Mouse (Mus musculus) MEL (cell line): Measurements from ENCODE around the gene Zfand3. TPM values are rescaled to one million over a fixed set of nuclear protein-coding genes. Genes with fewer than 3 reads are reported as not detected.

Source experiments
- DNase-seq: peaks from one replicate; pipeline ENCODE4 v3.0.0; 2011; ENCODE audit warnings: low read depth, low spot score
- H3K27ac ChIP-seq: 2 replicates; pipeline ENCODE4 v1.5.1; 2012; ENCODE audit warnings: low read depth, mild to moderate bottlenecking, control low read depth, low read length, moderate library complexity; ENCODE audit not compliant: control insufficient read depth
- H3K27me3 ChIP-seq, 2 experiments: fragments of 150-350 bp in 1 of 2; sonication (generic) in 1 of 2; 2 replicates each; pipeline ENCODE4 v1.6.1; 2012; ENCODE audit warnings: low read length in 2 of 2, mild to moderate bottlenecking in 2 of 2, improper control_type of control experiment in 1 of 2, moderate library complexity in 1 of 2; ENCODE audit not compliant: insufficient read depth in 2 of 2, control insufficient read depth in 1 of 2
- H3K36me3 ChIP-seq, 2 experiments: 2 replicates each; pipeline ENCODE4 v1.6.1; 2012 to 2014; ENCODE audit warnings: low read length in 2 of 2, improper control_type of control experiment in 1 of 2, inconsistent platforms in 1 of 2, mild to moderate bottlenecking in 1 of 2; ENCODE audit not compliant: insufficient read depth in 2 of 2, control insufficient read depth in 1 of 2
- H3K4me1 ChIP-seq, 2 experiments: fragments of 150-350 bp in 1 of 2; sonication (generic) in 1 of 2; 2 replicates each; pipeline ENCODE4 v1.6.1; 2012; ENCODE audit warnings: low read length in 2 of 2, improper control_type of control experiment in 1 of 2, mild to moderate bottlenecking in 1 of 2; ENCODE audit not compliant: insufficient read depth in 2 of 2, control insufficient read depth in 1 of 2
- H3K4me3 ChIP-seq, 2 experiments: fragments of 150-350 bp in 1 of 2; sonication (generic) in 1 of 2; 2 replicates each; pipeline ENCODE4 v1.5.1; 2012; ENCODE audit warnings: low read depth in 2 of 2, low read length in 2 of 2, mild to moderate bottlenecking in 2 of 2, moderate library complexity in 2 of 2, control low read depth in 1 of 2, improper control_type of control experiment in 1 of 2; ENCODE audit not compliant: control insufficient read depth in 1 of 2, insufficient read depth in 1 of 2
- H3K79me2 ChIP-seq: 2 replicates; pipeline ENCODE4 v1.6.1; 2012; ENCODE audit warnings: mild to moderate bottlenecking, low read length, moderate library complexity; ENCODE audit not compliant: control insufficient read depth, poor library complexity, insufficient read depth
- H3K9ac ChIP-seq: 2 replicates; pipeline ENCODE4 v1.6.1; 2012; ENCODE audit warnings: low read depth, mild to moderate bottlenecking, control low read depth, low read length, moderate library complexity; ENCODE audit not compliant: control insufficient read depth, poor library complexity, severe bottlenecking
- H3K9me3 ChIP-seq: fragments of 150-350 bp; sonication (generic); replicated peaks from 2 replicates; pipeline ENCODE4 v1.6.1; 2012; ENCODE audit warnings: mild to moderate bottlenecking, low read length, improper control_type of control experiment, moderate library complexity; ENCODE audit not compliant: insufficient read depth
- BHLHE40 ChIP-seq: IDR thresholded peaks from 2 replicates; pipeline ENCODE4 v1.6.1; 2012; ENCODE audit warnings: low read depth, mild to moderate bottlenecking, inconsistent platforms, low read length, improper control_type of control experiment, borderline replicate concordance
- CHD1 ChIP-seq: IDR thresholded peaks from 2 replicates; pipeline ENCODE4 v1.6.1; 2012; ENCODE audit warnings: low read depth, mild to moderate bottlenecking, inconsistent platforms, low read length, improper control_type of control experiment
- CHD2 ChIP-seq: IDR thresholded peaks from 2 replicates; pipeline ENCODE4 v1.6.1; 2011; ENCODE audit warnings: low read length, improper control_type of control experiment
- E2F4 ChIP-seq: IDR thresholded peaks from 2 replicates; pipeline ENCODE4 v1.6.1; 2011; ENCODE audit warnings: low read depth, low read length, improper control_type of control experiment, borderline replicate concordance
- ELF1 ChIP-seq: IDR thresholded peaks from 2 replicates; pipeline ENCODE4 v1.6.1; 2014; ENCODE audit warnings: low read depth, mild to moderate bottlenecking, inconsistent platforms, low read length, improper control_type of control experiment, moderate library complexity
- EP300 ChIP-seq, 2 experiments: IDR thresholded peaks; 2 replicates each; pipeline ENCODE4 v1.6.1; 2011; ENCODE audit warnings: improper control_type of control experiment in 2 of 2, low read length in 2 of 2, low read depth in 1 of 2, mild to moderate bottlenecking in 1 of 2
- ETS1 ChIP-seq: IDR thresholded peaks from 2 replicates; pipeline ENCODE4 v1.6.1; 2012; ENCODE audit warnings: low read depth, mild to moderate bottlenecking, inconsistent platforms, low read length, improper control_type of control experiment, moderate library complexity
- GABPA ChIP-seq: IDR thresholded peaks from 2 replicates; pipeline ENCODE4 v1.6.1; 2012; ENCODE audit warnings: low read depth, mild to moderate bottlenecking, inconsistent platforms, low read length, improper control_type of control experiment, moderate library complexity
- HCFC1 ChIP-seq: IDR thresholded peaks from 2 replicates; pipeline ENCODE4 v1.6.1; 2012; ENCODE audit warnings: low read depth, mild to moderate bottlenecking, inconsistent platforms, low read length, improper control_type of control experiment, moderate library complexity
- JUND ChIP-seq: IDR thresholded peaks from 2 replicates; pipeline ENCODE4 v1.6.1; 2011; ENCODE audit warnings: low read depth, mild to moderate bottlenecking, improper control_type of control experiment, low read length
- MAFK ChIP-seq: IDR thresholded peaks from 2 replicates; pipeline ENCODE4 v1.6.1; 2011; ENCODE audit warnings: low read depth, mild to moderate bottlenecking, low read length, improper control_type of control experiment, borderline replicate concordance
- MAX ChIP-seq: IDR thresholded peaks from 2 replicates; pipeline ENCODE4 v1.6.1; 2011; ENCODE audit warnings: low read length, improper control_type of control experiment
- MAZ ChIP-seq: IDR thresholded peaks from 2 replicates; pipeline ENCODE4 v1.6.1; 2012; ENCODE audit warnings: low read depth, mild to moderate bottlenecking, inconsistent platforms, low read length, improper control_type of control experiment
- MEF2A ChIP-seq: IDR thresholded peaks from 2 replicates; pipeline ENCODE4 v1.6.1; 2014; ENCODE audit warnings: low read depth, mild to moderate bottlenecking, inconsistent platforms, low read length, improper control_type of control experiment; ENCODE audit not compliant: poor library complexity, insufficient replicate concordance, severe bottlenecking; ENCODE audit errors: extremely low read depth
- MXI1 ChIP-seq: IDR thresholded peaks from 2 replicates; pipeline ENCODE4 v1.6.1; 2011; ENCODE audit warnings: mild to moderate bottlenecking, low read depth, low read length, improper control_type of control experiment
- NRF1 ChIP-seq: IDR thresholded peaks from 2 replicates; pipeline ENCODE4 v1.6.1; 2014; ENCODE audit warnings: low read depth, mild to moderate bottlenecking, inconsistent platforms, low read length, improper control_type of control experiment, moderate library complexity; ENCODE audit not compliant: poor library complexity, insufficient read depth, severe bottlenecking
- POLR2AphosphoS2 ChIP-seq: IDR thresholded peaks from 2 replicates; pipeline ENCODE4 v1.6.1; 2011; ENCODE audit warnings: low read length, improper control_type of control experiment
- SIN3A ChIP-seq: IDR thresholded peaks from 2 replicates; pipeline ENCODE4 v1.6.1; 2012; ENCODE audit warnings: low read length, improper control_type of control experiment, inconsistent platforms
- TAL1 ChIP-seq: IDR thresholded peaks from 2 replicates; pipeline ENCODE4 v1.6.1; 2012; ENCODE audit warnings: mild to moderate bottlenecking, inconsistent platforms, low read length, moderate library complexity, mixed read lengths
- UBTF ChIP-seq: IDR thresholded peaks from 2 replicates; pipeline ENCODE4 v1.6.1; 2012; ENCODE audit warnings: low read depth, mild to moderate bottlenecking, inconsistent platforms, low read length, improper control_type of control experiment, moderate library complexity, borderline replicate concordance; ENCODE audit not compliant: insufficient read depth
- USF1 ChIP-seq: IDR thresholded peaks from 2 replicates; pipeline ENCODE4 v1.6.1; 2014; ENCODE audit warnings: low read depth, mild to moderate bottlenecking, inconsistent platforms, low read length, improper control_type of control experiment, moderate library complexity
- ZMIZ1 ChIP-seq: IDR thresholded peaks from 2 replicates; pipeline ENCODE4 v1.6.1; 2012; ENCODE audit warnings: low read depth, mild to moderate bottlenecking, inconsistent platforms, low read length, improper control_type of control experiment, moderate library complexity
- ZNF384 ChIP-seq: IDR thresholded peaks from 2 replicates; pipeline ENCODE4 v1.6.1; 2012; ENCODE audit warnings: low read depth, mild to moderate bottlenecking, inconsistent platforms, low read length, improper control_type of control experiment
- polyA plus RNA-seq, 2 experiments: library from polyadenylated mRNA; stranded (reverse) in 1 of 2; unstranded in 1 of 2; fragments of >175 nt in 1 of 2; fragments of >200 nt in 1 of 2; gene quantifications; 2 replicates each; pipeline versions ENCODE4 v1.2.1 to v1.2.4; 2012; ENCODE audit warnings: low replicate concordance in 2 of 2, low read depth in 1 of 2; ENCODE audit not compliant: insufficient read length in 2 of 2, insufficient read depth in 1 of 2, missing spikeins in 1 of 2
- total RNA-seq: library from RNA; depleted of rRNA; stranded (reverse); fragments of 300-350 nt; gene quantifications from 2 replicates; pipeline ENCODE4 v1.2.3, GENCODE M21; 2012

The Zfand3 gene
- total and polyA plus RNA-seq, 3 experiments, result 28.3 to 48.8 TPM; not detected in 1

- Histone ChIP-seq H3K79me2 (no peaks in the 10 kb centered on the region; the same call in 1 of the 2 replicates), H3K27me3 (no peaks in the 10 kb centered on the region), H3K9ac (no peak overlapping the region), H3K9me3 (no peaks in the 10 kb centered on the region), H3K4me1 (peaks cover 0 to 2% of the 10 kb centered on the region in 2 experiments; a peak in 2 of 4 replicates), H3K27ac (no peak overlapping the region), H3K36me3 (no peaks in the 10 kb centered on the region; a peak in 1 of 4 replicates), H3K4me3 (no peak overlapping the region)
- DNase-seq, result no peak
- TF ChIP-seq ZNF384, result no peak
- TF ChIP-seq ZMIZ1, result no peak
- no peak for TF ChIP-seq UBTF
- no peak for TF ChIP-seq MXI1
- no peak for TF ChIP-seq POLR2AphosphoS2
- TF ChIP-seq MAZ, result no peak
- TF ChIP-seq HCFC1, result no peak
- TF ChIP-seq GABPA, result no peak
- TF ChIP-seq CHD2, result no peak
- no peak for TF ChIP-seq MAX
- TF ChIP-seq E2F4, result no peak
- no peak for TF ChIP-seq ETS1
These were observed 154.8 kb downstream of the Zfand3 start for GRCm38 (mm10) chr17:30159341-30159740.

- Histone ChIP-seq H3K79me2 (no peaks in the 10 kb centered on the region), H3K36me3 (no peaks in the 10 kb centered on the region; a peak in 1 of 4 replicates), H3K9me3 (no peaks in the 10 kb centered on the region), H3K9ac (no peak overlapping the region), H3K4me1 (no peaks in the 10 kb centered on the region; a peak in 1 of 4 replicates), H3K27ac (no peak overlapping the region), H3K4me3 (no peak overlapping the region), H3K27me3 (no peaks in the 10 kb centered on the region)
- DNase-seq, result no peak
- TF ChIP-seq MXI1, result no peak
- TF ChIP-seq ZNF384, result no peak
- TF ChIP-seq NRF1, result no peak
- no peak for TF ChIP-seq MAFK
- TF ChIP-seq MEF2A, result no peak
- TF ChIP-seq TAL1, result no peak
- TF ChIP-seq JUND, result no peak
- no peak for TF ChIP-seq SIN3A
- no peak for TF ChIP-seq CHD1
- TF ChIP-seq CHD2, result no peak
- TF ChIP-seq EP300 (IDR thresholded peaks at IDR 0.05; ENCODE audit: low read depth in 1 of 2, low read length in 2 of 2), result no peak
- no peak for TF ChIP-seq USF1
- TF ChIP-seq ELF1, result no peak
- TF ChIP-seq BHLHE40, result no peak
- no peak for TF ChIP-seq E2F4
These were observed 156.4 kb downstream of the Zfand3 start for GRCm38 (mm10) chr17:30160823-30161432.
